Mouse (Mus musculus): ENCODE measurements around the gene Tmem88.
A peak's percentile ranks its signal among the peaks of the same experiment; 100 is the strongest.

Gene Tmem88

DNA sequence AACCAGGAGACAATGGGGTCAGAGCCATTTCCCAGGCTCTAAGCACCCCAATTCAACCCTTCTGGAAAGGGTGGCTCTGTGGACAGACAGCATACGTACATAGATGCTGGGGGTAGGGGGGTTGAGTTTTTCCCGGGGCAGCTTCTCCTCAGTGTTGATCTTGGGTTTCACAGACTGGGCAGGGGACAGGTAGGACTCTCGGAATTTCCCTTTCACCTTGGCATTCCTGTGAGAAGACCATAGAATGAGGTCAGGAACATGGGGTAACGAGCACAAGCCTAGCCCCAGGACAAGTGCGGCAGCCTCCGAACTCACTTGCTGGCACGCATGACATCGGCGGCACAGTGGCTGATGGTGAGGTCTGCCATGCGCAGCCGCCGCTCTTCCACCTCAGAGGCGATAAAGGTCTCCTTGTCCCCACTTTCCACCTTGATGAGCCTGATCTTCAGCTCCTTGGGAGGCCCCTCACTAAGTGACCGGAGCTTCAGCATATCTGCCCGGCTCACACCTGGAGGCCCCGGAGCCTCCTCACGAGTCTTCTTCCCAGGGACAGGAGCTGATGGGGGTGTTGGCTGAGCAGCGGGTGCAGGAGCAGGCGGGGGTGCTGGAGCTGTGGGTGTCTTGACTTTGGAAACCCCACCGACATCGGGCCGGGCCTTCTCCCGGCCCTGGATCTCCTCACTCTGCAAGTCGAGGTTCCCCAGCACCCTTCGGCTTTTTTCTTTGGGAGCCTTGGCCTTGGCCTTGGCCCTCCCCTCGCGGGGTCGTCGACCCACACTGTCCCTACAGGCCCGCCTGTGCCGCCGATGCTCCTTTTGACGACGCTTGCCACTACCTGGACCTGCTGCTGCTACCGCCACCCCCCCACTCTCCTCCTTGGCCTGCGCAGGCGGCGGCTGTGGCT is 5.9 kb upstream of the Tmem88 start:
- DNase-seq, result peak in 1 of 2 experiments; percentile 43

DNA sequence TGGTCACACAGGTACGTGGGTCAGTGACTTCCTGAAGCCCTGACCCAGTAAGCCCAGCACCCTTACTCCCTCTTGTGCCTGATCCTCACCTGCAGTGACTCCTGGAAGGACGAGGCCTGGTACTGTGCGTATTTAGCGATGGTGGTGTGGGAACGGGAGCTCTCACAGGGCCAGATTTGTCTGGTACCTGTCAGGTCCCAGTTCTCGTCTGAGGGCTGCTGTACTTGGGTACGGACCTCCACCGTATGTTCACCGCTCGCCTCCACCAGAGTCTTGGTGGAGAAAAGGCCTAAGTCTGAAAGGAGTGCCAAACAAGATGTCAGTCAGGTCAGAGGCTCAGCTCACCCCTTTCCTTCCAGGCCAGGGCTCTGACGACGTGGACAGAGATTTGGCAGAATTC is 4.0 kb upstream of the Tmem88 start:
- peak in 1 of 2 experiments; percentile 29 for DNase-seq

DNA sequence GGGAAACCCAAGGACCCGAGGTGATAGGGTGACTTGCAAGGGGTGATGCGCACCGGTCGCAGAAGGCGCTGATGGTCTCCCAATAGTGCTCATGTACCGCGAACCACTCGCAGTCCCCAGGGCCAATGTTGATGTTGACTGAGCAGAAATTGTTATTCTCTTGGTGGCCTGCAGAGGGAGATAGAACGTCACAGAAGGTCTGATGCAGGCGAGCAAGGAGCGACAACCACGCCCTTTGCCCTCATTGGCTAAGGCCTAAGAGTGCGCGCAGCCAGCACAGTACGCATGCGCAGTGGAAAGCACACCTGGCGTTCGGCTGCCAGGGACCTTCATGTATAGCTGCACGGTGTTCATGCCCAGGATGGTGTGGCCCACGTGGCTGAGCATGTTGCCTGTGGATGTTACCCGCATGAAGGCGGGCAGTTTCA is 3.2 kb upstream of the Tmem88 start:
- peak; percentile 84 to 91 for DNase-seq

DNA sequence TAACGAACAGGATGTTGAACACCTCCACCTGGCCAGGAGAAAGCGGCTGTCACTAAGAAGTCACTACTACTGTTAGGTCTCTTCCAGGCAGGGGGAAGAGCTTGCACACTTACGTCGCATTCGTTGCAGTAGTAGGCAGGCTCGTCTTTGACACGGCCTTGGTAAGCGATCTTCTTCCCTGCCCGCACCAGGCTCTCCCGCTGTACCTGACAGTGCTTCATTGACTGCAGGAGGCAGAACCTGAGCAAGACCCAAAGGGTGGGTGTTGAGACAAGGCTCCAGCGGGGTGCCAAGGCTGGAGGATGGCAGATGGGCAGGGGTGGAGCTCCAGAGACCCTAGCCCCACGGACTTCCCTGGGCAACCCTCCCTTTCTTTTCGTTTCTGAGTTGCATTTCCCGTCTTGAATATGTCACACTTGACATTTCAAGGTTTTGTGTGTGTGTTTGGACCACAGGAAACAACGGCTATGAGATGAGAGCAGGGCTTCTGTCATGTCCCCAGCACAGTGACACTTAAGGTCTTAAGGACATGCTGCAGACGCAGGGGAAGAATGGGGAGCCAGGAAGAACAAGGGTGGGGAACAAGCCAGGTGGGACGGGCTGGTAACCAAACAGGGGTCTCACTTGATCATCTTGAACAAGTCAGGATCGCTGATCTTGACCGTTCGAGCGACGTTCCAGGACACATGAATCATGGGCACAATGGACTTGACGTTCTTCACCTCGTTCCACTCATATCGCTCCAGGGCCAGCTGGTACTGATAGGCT is 2.2 kb upstream of the Tmem88 start:
- peak in 1 of 2 experiments; percentile 32 for DNase-seq

DNA sequence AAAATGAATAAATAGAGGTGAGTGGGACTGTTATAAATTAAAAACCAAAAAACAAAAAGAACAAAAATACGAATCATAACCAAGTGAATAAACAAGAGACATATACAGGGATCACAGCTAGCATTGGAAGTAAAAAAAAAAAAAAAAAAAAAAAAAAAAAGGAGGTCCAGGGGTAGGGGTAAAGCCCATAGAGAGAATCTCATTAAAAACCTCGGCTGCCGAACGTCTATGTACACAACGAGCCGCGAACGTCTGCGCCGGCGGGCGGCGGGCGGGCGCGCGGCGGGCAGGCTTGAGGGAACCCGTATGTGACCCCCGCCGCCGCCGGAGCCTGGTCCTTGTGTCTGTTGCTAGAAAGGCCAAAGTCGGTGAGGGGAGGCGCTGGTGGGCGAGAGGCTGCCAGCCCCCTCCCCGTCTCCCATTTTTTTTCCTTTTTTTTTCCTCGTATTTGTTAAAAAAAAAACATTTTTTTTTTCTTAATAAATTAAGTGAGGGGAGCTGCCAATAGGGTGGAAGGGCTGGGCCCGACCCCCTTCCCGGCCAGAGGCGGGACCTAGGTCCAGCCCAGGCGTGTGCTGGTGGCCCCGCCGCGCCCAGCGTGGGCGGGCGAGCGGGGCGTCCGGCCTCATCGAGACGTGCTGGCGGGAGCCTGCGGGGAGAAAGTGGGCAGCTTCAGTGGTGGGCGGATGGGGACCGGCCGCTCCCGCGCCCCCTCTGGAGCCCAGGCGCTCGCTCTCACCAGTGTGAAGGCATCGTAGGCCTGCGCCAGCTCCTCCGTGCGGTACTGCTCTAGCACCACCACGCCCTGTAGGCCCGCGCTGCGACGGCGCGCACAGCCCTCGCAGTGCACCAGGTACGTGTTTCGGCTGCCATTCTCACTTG is 1.4 kb upstream of the Tmem88 start:
- peak in 1 of 2 experiments; percentile 43 for DNase-seq

DNA sequence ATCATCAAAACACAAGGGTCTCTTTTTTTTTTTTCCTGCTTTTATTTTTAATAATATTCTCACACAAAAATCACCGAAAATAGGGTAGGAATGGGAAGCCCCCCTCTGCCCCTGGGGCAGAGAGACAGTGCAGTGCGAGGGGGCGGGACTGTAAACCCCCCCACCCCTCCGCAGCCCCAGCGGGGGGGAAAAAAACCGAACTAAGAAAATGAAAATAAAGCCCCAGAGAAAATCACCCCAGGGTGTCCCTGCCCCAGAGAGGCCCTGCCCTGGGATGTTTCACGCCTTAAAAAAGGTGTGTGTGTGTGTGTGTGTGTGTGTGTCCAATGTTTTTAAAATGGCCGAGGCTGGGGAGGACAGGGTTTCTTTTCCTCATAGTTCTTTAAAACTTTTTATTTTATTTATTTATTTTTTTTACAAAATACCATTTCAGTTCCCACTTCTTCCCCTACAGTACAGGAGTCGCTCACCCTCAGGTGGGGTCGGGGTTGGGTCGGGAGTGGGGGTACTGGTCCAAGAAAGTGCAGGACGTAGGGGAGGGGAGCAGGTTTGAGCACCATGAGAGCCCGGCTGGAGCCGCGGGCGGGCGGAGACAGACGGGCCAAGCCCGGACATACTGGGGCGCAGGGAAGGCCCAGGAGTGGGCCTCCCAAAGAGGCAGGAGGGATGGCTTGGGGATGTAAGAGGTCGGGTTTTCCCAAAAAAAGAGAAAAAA is 609 bp upstream of the Tmem88 start:
- DNase-seq, result peak in 1 of 2 experiments; percentile 42

DNA sequence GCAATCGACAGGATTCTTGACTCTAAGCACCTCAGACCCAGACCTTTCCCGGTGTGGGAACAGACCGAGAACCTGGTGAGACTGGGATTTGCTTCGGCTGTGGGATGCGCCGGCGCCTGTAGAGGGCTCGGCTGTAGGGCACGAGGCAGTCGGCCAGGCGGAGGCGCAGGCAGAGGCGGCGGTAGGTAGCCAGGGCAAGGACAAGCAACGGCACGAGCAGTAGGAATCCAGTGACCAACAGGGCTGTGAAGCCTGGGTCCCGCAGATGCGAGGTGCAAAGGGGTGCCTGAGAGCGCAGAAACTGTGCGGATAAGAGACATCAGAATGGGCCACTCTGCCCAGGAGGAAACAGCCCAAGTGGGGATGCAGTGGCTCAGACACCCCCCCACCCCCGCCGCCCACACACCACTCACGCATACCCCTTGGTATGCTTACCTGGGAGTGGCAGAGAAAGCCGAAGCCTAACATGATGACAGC is 415 bp downstream of the Tmem88 start:
- DNase-seq, result peak in 1 of 2 experiments; percentile 44

DNA sequence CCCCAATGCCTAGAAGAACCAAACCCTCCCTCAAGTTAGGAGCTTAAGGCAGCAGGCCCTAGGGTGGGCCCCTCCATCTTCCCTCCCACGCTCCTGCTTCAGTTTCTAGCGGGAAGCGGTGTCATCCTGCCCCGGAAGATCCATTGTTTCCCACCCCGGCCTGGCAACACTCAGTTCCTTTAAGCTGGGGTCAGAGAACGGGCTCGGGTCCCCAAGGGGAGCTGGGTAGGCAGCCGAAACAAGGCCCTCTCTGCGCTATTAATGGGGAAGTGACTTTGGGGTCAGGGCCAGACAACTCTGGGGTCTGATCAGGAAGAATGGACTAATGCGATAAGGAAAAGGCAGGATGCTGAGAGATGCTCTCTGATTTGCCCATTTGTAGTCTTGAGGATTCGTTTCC is 1.3 kb downstream of the Tmem88 start:
- peak in 1 of 2 experiments; percentile 39 for DNase-seq

DNA sequence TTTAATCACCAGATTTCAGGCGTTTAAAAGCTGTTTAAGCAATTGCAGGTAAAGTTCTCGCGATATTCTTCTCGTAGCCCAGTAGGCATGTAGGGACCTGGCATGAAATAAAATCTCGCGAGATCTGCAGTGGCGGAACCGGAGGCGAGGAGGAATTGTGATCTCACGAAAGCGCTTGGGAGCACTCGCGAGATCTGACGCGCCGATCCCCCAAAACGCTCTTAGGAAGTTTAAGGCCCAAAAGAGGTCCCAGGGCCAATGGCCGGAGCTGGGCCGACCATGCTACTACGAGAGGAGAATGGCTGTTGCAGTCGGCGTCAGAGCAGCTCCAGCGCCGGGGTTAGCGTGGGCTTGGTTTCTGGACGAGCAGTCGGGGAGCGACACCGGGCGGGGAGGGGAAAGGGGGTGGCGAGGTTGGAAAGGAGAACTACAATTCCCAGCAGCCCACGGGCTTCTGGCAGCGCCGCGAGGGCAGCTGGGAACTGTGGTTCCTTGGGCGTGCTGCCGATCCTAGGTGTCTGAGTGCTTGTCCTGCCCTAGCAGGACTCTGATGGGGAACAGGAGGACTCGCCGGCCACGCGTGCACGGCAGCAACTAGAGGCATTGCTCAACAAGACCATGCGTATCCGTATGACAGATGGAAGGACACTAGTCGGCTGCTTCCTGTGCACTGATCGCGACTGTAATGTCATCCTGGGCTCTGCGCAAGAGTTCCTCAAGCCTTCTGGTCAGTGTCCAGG is 2.2 kb downstream of the Tmem88 start:
- DNase-seq, result peak; percentile 93 to 95

DNA sequence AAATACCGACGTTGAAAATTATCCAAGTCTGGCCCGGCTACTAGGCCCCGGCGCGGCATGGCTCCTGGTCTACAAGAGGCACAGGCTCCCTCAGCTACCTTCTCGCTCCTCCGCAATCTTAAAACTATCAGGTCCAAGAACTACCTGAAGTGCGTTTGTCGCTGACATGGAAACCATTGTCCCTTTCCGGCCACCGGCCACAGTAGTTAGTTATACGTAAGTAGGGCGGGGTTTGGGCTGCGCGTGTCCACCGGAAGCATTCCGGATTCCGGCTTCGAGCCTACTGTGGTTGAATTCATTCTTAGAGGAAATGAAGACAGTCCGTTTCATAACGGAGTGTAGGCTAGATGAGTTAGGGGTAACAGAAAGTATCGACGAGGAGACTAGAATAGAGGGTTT is 2.8 kb downstream of the Tmem88 start, which contains the start of the genes Naa38 and Cyb5d1:
Naa38 (plus strand) TSS at position 253 of the 399 bp plus-strand sequence.
Cyb5d1 (minus strand) TSS at position 397 of the 399 bp plus-strand sequence.
- peak; percentile 83 to 87 for DNase-seq

DNA sequence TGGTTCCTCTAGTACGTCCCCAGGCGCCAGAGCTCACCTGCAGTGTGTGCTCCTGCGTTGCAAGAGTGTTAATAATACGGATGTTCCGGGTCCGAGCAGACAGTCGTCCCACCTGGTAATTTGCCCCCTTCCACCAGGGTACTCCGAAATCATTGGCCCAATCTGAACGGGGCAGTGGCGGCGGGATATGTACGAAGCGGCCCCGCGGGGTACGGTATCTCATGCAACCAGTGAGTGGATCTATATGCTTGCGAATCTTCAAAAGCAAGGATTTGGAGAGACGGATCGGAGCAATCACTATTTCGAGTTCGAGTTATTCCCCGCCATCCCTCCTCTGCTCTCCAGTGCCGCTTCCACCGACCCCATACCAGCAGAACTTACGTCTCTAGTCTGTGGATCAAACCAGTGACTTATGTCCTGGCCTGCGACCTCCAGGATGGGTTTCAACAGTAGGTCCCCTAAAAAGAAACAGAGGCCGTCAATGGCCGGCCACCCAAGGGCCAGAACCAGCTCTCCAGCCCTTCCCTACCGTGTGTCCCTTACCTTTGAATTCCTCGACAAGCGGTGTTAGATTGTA is 3.4 kb downstream of the Tmem88 start:
- DNase-seq, result peak in 1 of 2 experiments; percentile 37

DNA sequence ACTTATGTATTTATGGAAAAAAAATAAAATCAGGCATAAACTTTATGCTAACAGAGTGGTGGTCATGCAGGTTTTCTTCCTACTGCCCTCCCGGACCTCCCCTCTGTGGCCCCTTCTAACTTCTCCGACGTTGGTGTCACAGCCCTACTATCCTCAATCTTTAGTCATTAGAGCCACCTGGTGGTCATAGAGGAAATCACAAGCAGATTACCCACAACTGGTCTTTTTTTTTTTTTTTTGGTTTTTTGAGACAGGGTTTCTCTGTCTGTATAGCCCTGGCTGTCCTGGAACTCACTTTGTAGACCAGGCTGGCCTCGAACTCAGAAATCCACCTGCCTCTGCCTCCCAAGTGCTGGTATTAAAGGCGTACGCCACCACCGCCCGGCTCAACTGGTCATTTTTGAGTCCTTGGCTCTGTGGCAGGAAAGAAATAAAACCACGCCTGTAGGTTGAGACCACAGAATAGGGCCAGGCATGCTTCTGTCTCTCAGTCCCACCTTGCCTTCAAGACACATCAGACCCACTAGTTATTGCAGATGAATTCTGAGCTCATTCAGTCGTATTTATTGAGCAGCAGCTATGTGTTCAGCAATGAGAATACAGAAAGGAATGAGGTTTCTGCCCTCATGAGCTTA is 7.5 kb downstream of the Tmem88 start:
- peak; percentile 29 to 49 for DNase-seq

DNA sequence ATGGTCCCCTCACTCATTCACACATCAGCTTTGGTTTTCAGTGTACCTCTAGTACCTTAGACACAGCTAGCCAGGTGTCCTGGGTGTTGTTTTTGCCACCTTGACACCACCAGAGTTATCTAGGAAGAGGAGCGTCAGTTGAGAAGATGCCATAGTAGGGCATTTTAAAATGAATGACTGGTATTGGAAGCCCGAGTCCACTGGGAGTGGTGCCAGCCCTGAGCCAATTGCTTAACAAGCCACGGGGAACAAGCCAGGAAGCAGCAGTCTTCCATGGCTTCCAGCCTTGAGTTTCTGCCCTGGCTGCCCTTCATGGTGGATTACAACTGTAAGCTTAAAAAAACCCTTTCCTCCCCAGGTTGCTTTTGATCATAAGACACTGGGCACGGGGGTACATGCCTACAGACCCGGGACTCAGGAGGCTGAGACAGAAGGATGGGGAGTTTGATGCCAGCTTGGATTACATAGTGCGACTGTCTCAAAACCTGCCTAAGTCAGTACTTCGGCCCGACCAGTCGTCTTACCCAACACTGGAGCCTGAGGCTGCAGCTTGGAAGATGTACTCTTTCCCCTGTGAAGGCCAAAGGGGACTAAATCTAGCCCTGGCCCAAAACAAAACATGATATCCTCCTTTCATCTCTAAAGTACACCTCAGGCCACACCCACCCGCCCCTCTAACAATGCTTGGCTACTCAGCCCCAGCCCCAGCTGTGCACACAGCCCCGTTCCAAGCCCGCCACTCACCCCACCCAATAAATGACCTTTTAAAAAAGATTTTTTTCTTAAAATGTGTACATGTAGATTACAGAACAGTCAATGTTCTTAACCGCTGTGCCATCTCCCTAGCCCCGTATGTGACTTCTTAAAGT is 8.3 kb downstream of the Tmem88 start:
- DNase-seq, result peak in 1 of 2 experiments; percentile 10

DNA sequence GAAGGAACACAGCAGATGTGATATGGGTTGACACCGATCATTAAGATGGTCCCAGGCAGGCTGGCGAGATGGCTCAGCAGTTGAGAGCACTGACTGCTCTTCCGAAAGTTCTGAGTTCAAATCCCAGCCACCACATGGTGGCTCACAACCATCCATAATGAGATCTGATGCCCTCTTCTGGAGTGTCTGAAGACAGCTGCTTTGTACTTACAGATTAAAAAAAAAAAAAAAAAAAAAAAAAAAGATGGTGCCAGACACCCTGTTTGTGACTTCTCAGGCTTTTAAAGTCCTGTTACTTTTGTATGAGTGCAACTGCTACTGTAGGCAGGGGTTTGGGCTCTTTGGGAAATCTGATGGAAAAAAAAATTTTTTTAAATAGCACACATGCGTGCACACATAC is 9.4 kb downstream of the Tmem88 start:
- DNase-seq, result no peak

DNA sequence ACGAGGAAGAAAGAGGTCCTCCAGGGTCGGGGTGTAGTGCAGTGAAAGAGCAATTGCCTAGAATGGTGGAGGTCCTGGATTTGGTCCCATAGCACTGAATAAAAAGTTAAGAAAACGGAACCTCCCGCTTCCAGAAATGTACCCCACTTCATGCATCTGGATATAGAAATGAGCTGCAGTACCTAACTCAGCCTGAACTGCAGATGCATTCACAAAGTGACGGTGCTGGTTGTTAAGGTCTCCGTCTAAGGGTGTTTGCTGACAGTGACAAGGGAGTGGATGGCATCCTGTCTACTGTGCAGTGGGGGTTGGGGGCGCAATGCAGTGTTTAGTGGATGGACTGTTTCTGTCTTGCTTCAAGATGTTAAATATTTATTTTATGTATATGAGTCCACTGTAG is 11.3 kb downstream of the Tmem88 start:
- no peak for DNase-seq

DNA sequence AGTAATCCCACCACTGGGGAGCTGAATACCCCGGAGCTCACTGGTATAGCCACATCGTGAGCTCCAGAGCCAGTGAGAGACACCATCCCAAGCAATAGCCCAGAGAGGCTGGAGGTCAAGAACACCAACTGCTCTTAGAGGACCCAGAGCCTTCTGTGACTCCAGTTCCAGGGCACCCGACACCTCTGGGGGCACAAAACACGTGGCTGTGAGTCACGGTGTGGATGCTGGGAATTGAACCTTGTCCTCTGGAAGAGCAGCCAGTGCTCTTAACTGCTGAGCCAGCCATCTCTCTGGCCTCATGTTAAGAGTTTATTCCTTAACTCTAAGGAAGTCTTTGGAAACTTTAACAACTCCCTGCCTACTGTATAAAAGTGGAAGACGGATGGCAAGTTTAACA is 13.1 kb downstream of the Tmem88 start:
- no peak for DNase-seq

DNA sequence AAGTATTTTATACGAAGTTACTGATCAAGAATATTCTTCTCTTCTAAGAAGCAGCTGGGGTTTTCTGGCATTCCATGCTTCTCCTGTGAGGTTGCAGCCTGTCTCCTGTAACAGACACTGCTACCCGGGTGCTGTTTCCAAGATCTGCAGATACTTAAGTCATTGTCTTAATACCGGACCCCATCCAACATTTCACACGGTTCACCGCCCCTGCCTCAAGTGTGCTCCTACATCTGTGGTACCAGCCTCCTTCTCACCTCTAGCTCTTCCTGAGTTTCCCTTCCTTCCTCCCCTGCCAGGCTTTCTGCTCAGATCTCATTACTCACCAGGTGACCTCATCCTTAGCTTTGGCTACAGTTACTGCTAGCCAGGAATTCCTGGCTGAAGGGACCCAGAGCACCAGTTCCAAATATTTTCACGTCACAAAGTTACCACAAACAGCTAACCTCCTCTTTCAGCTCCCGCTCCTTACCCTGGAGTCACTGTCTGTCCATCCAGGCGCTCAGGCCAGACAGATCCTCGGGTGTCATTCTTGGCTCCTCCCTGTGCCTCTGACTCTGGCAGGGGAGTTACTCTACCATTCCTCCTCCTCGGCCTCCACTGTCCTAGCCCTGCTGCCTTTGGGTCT is 15.4 kb downstream of the Tmem88 start:
- no peak for DNase-seq

DNA sequence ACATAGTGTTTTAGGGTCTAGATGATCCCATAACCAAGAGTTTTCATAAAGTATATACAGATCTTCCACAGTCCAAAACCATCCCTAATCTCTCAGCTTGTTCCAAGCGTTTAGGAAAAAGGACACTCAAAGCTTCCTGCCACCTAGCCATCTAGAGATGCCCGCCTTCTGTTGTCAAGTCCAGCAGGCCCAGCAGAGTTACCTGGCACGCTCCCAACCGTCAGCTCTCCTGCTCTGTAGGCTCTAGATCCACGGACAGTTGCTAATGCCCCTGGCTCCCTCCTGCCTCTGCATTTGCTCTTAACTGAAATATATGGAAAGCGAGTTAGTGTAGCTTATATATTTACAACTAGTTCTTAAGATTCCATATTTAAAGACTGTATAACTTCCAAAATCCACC is 16.7 kb downstream of the Tmem88 start:
- no peak for DNase-seq

DNA sequence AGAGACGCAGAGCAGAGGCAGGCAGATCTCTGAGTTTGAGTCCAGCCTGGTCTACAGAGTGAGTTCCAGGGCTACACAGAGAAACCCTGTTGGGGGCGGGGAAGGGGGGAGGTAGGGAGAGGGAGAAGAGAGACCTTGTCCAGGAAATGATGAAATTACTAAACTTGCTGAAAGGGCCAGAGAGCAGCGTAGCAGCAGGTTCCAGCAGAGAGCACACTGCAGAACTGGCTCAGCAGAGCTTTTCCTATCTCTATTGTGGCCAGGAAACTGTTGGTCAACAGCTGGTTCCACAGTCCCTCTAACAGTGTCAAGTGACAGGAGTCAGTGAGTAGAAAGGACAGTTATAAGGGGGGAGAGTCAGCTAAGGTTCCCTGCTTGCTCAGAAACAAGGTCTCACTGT is 18.4 kb downstream of the Tmem88 start:
- DNase-seq, result no peak

Measured in thymus, postnatal 36 days (tissue).